Mouse (Mus musculus): ENCODE data around the gene Ppp5c.

DNA sequence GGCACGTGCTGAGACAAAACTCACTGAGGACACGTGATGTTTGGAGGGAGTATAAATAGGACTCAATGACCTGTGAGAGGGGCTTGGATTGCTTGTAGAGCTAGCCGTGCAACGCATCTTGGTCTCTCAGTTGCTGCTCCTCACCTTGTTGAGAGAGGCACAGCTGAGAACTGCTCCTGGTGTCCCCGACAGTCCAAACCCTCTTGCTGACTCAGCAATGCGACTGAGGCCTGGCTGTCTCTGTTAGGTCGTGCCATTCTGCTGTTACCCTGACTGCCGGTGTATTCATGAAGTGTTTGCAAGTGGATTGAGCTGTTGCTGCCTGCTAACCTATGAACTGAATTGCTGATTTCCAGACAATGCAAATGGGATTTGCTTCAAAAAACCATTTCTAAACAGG, 51.4 kb downstream of the Ppp5c start:
- TF ChIP-seq CTCF (IDR thresholded peaks at IDR 0.05) (no peak), EP300 (IDR thresholded peaks at IDR 0.05) (no peak)
